Mouse (Mus musculus) right cerebral cortex, postnatal 36 days (tissue): Measurements from ENCODE around the gene Polr1e.
A peak's percentile ranks its signal among the peaks of the same experiment; 100 is the strongest.
"Not testable (repeated sequence)": the region's sequence is repeated elsewhere in the genome, so short reads cannot be mapped to it uniquely, and the experiment has no call there.

Source experiments
- DNase-seq, 2 experiments: peaks; one replicate each; pipeline ENCODE4 v3.0.0; 2022; ENCODE audit warnings: low spot score in 2 of 2, mixed read lengths in 1 of 2

Polr1e gene

DNA sequence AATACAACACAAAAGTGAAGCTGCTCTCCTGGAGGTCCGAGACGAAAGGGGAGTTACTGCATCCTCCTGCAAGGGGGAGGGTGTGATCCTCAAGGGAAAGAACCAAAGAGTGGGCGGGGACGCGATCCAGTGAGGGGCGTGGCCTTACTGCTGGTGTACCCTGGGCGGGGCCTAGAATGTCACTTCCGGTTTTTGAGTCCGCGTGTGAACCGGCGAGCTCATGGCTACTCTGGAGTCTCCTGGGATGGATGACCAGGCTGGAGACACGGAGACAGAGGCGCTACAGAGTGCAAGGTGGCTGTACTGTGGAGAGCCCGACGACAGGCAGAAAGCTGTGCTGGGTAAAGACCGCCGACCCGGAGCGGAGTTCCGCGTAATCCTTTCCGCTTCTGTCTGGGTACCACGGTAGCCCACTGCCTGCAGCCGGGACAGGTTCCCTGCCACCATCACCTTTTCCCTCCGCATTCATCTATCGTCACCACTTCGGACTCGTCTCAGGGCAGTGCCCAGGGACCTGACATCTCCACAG lies at the start of gene Polr1e:
Polr1e (plus strand) TSS at position 132 of the 529 bp plus-strand sequence.
- peak; percentile 83 to 88 for DNase-seq

DNA sequence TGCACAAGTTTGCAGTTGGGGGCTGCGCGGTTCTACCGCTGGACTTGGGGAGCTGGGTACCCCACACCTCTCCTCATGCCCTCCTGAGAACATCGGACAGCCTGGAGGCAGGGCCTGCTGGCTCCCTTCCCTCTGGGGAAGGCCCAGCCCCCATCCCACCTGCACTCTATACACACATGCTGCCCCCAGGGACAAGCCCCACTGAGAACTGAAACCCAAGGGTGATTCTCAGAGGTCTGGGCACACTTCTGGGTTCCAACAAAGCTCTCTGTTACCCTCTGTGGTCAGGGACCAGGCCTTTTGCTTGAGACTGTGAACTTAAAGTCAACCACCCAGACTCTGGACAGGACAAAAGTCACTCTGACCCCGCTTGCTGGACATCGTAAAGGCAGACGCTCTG lies 48.3 kb upstream of the Polr1e start:
- no peak for DNase-seq

DNA sequence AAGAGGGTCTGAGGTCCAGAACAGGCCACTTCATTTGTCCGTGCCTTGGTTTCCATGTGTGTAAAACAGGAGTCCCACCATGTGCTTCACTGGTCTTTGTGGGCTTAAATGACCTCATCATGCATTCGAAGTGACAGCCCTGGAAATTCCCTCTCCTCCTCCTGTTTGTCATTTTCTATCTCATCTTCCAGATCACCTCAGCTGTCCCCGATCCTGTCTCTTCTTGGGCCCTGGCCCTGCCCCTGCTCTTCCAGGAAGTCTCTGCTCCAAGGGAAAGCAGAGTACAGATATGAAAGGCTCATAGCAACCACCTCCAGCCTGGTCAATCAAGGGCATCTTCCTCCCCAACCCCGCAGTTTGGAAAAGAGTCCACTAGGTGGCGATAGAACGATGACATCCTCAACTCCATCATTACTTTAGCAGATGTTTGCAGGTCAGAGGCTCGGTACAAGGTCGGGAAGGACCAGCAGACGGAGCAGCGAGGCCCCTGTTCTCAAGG lies 47.7 kb upstream of the Polr1e start:
- no peak for DNase-seq

DNA sequence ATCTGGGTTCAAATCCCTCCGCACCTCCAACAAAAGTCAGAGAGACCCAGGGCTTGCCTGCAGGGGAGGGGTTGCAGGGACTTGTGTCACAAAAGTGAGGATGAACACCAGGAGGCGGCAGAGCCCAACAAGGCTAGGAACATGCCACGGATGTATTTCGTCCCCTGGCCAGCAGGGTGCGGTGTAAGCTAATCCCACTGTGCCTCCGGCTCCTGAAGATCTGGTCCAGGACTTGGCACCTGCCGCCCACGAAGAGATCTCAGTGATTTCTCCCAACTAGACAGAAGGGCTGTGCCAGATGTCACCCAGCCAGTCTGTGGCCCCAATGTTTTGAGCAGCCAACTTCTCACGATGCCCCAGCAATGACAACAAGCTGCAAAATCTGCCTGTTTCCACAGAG lies 44.9 kb upstream of the Polr1e start:
- peak; percentile 83 to 84 for DNase-seq

DNA sequence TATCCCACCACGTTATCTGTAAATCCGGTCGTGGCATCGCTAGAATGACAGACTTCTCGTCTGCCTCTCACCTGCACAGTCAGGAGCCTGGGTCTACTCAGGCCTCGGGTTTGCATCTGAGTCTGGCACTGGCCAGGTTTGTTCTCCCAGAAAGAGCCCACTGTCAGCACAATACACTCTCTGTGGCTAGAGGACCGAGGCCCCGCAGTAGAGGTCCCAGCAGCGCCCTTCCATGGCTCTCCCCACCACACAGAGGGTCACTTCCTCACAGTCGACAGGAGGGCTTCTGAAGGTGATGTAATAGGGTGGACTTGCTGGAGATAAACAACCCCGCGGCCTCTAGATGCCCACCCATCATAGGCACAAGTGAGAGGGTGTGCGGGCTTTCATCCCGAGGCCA lies 44.5 kb upstream of the Polr1e start:
- no peak for DNase-seq

DNA sequence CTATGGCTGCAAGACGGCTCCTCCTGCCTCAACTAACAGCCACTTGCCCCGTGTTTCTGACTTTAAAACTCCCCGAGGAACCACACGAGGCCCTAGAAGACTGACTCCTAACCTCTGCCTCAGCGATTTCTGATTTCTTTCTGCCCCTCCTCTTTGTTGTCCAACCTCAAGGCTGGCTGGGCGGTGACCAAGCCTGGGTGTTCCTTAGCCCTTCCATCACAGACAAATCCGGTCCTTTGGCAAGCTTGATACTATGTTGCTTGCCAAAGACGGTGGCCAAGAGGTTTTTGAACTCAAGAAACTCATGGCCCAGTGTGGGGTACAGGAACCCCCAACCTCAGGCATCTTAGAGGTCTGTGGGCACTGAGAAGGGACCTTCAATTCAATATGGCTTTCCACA lies 44.1 kb upstream of the Polr1e start:
- no peak for DNase-seq

DNA sequence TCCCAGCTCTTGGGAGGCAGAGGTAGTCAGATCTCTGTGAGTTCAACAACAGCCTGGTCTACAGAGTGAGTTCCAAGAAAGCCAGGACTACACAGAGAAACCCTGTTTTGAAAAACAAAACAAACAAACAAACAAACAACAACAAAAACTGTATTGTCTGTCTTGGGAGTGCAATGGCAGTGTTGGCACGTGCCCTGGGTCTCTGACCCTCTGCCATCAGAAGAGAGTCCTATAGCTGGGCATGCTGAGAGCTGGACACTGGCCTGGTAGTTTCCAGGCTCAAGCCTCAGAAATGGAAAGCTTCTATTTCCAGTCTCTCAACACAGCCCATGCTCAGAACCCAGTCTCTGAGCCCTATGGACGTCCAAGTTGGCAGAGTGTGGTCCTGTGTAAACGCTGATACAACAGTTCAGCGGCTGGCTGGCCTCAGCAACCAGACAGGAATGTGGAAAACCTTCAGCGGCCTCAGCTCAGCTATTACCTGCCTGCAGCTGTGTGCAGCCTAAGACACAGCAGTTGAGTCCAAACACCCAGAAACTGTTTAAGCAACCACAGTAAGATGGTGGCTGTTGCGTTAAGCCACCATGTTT lies 42.3 kb upstream of the Polr1e start:
- DNase-seq, result no peak

DNA sequence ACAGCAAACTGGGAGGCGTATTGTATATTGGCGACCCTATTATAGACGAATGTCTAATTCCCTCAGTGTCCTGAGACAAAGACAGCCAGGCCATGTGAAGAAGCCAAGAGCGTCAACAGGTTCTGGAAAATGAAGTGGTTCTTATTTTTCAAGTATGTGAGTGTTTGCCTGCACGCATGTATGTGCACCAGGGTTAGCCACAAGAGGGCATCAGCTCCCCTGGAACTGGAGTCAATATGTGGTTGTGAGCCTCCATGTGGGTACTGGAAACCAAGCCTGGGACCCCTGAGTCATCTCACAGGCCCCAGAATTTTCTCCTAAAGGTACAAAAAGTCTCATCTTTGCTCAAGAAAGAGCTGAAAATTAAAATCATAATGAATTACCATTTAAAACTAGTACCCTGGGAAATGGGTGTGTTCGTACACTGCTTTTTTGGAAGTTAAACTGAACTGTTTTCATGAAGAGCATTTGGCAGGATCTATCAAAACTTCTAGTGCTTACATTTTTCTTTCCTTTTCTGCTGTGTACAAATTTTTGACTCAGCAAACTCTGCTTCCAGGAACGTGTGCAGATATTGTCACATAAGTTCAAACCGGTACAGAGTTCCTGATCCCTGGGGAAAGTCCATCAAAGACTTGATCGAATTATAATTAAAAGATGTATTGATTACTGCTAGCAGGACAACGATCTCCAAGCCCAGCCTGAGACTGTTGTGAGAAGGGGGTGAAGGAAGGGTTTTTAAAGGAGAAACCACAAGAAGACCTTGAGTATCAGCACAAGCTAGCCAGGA lies 41.3 kb upstream of the Polr1e start:
- no peak for DNase-seq

DNA sequence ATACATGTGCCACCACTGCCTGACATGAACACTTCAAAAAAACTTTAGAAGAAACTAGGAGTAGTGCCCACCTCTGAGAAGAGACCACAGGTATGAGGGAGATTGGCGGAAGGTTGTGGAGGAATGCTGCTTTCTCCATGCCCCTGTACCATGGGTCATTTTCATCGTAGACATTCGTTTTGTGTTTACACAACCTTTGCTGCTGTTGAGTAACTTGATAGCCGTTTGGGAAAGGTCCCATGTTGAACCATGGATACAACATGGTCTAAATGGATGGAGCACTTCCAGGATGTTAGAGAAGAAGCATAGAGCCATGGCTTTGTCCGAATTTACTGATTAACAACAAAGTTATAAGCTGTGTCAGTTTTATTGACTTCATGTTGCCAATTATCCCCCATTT lies 40.2 kb upstream of the Polr1e start:
- DNase-seq, result no peak

DNA sequence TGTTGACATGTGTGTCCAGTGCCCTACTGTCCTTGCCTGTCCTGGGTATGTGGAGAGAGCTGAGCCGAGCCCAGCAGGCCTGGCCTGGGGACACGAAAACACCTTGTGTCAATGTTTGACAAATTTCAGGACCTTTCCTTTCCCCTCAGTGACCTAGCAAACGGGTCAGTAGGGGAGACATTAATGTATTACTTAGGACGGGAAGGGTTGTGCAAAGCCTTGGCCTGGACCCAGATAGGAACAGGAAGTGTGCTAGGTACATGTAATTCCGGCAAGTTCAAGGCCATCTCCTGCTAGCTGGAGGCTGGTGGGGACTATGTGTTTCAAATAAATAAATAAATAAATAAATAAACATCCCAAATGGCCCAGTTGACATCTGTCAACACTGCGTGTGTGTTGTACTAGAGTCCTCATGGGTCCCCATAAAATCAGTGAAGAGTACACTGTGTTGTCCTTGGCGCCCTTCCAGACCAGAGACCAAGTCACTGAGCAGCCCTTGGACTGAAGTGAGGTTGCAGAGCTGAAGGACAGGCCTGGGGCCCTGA lies 38.5 kb upstream of the Polr1e start:
- no peak for DNase-seq

DNA sequence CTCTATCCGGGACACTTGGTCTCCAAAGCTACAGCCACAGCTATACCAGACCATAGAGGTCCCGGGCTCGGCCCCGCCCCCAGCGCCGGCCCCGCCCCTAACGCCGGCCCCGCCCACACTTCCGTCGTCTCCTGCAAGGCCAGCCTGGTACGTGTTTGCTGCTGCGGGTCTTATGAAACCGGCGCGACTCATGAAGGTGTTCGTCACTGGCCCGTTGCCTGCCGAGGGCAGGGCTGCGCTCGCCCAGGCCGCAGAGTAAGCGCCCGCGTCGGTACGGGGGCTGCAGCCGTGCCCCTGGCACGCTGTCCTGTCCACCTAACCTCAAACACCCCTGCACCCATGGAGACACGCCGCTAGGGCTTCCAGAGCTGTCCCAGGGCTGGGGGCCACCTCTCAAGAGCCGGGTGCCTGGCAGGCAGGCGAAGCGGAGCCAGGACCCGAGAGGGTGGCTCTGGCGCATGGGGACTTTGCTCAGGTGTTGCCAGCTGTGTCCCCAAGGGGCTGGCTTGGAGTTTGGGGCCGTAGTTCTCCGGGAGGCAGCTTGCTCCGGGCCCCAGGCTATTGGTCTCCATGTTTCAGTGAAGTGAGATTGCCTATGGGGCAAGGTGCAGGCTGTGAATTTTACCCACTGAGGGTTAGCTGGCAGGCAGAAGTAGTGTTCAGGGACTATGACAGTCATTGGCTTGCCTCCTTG lies 37.0 kb upstream of the Polr1e start, which contains the start of gene Grhpr:
Grhpr (plus strand) TSS at position 116 of the 694 bp plus-strand sequence.
- DNase-seq, result peak; percentile 63 to 66

DNA sequence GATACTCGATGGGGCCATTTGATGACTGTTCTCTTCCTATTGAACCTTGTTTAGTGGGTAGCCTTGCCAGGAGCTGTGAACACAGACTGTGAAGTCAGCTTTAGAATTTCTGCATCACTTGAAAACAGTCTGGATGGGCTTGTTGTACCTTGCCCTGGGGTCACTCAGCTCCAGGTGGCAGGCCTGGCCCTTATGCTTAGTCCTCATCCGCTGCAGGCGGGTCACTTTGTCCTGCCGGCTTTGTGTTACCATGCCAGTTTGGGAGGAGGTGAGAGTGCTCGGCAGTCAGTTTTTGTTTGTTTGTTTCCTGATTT lies 36.5 kb upstream of the Polr1e start:
- DNase-seq, result no peak

DNA sequence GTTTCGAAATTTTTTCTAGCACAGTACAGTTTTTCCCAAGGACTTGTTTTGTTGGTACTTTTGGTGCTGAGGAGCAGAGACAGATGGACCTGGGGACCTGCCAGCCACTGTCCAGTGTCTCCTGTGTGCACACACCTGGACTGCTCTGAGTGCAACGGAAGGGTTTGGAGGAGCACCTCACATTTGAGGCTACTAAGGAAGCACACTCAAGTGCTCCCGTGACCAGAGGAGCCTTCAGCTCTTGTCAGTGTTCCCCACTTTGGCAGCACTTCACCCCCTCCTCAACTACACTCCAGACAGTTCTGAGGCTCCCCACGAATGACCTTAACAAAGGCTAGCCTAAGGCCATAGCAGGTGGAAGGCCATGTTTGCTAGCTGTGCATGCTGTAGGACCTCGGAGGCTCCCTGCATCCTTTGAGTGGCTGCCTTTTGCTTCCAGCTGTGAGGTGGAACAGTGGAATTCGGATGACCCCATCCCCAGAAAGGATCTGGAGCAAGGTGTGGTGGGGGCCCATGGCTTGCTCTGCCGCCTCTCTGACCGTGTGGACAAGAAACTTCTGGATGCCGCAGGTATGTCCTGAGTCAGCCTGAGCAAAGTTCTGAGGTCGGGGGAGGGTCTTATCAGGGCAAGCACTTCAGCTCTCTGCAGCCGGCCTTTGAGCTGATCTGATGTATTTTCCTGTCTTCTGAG lies 35.8 kb upstream of the Polr1e start:
- no peak for DNase-seq

DNA sequence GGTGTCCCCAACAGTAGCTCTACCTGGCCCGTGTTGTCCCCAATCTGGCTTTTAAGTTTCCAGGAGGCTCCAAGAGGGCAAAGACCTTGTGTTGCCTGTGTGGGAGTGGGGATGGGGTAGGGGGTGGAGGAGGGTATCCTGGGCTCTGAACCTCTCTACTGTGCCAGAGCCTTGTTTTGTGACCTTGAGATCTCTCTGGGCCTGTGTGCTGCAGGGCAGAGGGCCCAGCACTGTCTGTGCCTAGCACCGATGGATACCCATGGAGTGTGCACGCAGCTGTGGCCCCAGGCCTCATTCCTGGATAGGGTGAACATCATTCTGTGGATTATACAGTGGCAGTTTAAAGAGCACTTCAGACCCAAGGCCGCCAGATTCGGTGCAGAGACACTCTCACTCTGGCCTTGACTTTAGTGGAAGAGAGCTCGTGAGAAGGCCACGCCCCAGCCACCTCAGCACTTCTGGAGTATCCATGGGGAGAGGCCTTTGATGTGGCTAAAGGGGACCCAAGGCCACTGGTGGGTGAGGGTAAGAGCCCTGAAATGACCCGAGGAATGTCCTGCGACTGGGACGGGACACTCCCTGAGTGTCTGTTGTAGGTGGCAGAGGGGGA lies 35.1 kb upstream of the Polr1e start:
- no peak for DNase-seq

DNA sequence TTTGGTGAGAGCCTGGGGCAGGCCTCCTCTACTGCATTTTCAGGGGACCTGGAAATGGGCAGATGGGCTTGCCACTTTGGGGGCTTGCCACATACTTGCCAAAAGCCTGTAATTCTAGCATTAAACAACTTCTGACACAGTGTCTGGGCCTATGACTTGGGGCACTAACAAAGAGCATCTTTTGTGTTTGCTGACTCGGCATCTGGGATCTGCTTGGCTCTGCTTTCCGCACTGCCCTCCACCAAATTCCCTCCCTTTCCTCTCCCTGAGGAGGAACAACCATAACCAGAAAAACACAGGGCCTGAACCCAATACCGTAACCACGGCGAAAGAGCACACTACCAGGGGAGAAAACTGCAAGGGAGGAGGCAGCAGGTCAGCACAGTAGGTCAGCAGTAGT lies 27.8 kb upstream of the Polr1e start:
- DNase-seq, result no peak

DNA sequence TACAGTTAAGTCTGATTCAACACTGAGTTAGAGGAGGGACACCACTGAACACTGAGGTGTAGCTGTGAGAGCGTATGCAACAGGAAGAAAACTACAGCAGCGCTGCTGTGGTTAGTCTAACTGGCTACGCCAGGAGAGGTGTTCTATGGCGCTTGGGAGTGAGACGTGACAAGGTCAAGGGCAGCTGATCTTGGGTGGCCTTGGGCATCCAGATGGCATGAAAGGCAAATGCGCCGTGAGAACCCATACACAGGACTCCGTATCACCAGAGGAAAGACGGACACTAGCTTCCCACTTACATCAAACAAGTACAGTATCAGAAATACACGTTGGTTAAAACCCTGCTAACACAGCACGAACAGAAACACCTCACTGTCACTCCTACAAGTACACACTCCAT lies 26.1 kb upstream of the Polr1e start:
- not testable (repeated sequence) for DNase-seq

DNA sequence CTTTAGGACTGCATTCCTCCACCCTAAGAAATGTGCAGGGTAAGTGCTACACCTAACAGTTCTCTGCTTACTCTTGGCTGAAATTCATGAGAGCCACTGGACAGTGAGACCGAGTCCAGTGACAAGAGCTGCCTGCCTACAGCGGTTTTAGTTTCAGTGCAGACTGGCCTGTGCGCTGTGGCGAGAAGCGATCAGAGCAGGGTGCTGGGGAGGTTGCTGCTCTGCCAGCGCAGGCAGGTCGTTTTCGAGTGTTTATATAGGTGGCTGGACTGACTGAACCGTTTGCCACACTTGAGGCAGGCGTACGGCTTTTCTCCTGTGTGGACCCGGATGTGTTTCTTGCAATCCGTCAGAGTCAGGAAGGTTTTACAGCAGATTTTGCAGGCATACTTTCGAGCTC lies 25.2 kb upstream of the Polr1e start:
- DNase-seq, result not testable (repeated sequence)

DNA sequence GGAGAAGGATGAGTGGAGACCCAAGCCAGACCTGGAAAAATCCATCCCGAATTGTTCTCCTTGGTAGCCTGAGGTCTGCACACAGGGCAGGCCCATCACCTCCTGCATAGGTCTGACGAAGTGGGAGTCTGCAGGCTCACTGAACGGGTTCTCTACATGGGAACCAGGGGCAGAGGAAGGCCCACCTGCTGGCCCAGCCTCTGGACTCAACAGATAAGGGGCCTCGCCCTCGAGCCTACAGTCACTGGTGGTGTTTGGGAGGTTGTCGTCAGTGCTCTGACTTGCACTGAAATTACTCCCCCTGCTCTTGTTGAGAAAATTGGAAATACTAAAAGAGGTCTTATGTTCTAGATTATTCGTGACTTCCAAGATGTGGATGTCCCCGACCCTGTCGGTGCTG lies 24.5 kb upstream of the Polr1e start:
- no peak for DNase-seq

DNA sequence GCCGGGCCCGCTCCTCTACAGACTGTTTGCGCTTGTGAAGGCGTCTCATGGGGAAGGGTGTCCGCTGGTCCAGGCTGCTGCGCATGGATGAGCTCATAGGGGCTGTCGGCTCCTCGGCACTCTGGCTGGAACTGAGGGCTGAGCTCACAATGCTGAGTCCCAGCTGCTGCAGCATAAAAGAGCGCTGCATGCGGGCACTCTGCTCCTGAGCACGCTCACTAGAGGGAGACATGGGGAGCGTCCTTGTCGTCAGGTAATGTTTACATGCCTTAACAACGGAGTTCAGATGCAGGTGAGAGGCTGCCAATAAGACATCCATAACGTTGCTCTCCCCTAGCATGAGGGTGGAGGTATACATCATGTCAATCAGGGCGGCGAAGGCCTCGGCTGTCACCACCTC lies 23.6 kb upstream of the Polr1e start:
- no peak for DNase-seq

DNA sequence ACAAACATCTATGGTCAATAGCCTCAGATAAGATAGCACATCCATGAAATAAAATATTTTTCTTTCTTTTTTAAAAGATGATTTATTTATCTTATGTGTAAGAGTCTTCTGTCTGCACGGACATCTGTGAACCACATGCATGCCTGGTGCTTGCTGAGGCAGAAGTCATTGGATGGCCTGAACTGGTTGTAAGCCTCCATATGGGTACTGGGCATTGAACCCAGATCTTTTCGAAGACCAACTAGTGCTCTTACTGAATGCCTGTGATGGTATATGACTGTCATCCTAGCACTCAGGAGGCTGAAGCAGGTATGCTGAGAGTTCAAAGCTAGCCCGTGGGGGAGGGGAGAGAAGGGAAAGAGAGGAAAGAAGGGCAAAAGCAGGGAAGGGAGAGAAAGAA lies 20.3 kb upstream of the Polr1e start:
- DNase-seq, result no peak

DNA sequence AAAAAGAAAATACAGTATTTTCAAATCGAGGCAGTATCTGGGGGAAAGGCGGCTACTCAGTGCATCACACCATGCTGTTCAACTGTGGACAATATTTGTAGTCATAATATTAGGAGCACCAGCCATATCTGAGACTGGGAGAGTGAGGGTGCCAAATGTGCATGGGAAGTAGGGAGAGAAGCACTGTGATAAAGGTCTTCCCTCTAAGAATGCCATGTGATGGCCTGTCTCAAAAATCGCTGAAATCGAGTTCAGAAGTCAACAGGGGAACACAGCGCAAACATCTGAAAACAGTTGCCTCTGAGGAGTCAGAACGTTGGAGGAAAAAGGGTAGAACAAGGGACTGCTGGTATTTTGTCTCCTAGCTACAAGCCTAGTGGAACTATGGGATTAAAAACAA lies 18.4 kb upstream of the Polr1e start:
- no peak for DNase-seq
